Mouse (Mus musculus): ENCODE measurements around the gene Zfp182.

Zfp182 gene

DNA sequence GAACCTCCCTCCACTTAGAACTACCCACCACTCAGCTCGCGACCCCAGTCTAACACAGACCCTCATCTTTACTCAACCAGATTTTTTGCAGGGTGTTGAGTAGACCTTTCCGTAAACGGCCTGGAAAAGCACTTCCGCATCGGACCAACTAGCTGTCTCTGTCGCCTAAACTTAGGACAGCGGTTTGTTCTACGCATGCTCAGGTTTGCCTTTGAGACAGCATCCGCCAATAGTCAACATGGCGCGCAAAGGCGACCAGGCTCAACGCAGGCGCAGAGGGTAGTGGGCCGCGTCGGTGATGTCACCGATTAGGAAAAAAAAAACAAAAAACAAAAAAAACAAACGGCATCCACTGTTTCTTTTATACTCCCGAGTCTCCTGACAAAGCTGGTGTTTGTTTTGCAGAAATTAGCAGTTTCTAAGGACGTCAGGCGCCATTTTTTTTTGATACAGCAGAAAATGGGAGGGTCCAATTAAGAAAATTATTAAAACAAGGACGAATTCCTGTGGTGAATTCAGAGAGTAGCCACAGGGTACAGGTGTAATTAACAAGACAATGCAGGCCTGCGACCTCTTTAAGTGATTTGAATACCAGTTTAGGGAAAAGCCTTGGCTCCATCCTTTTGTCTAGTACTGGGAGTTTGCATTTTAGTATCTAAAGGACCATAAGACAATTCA, at the start of gene Zfp182:
Gene Zfp182, minus strand, starts transcription at position 451 of the 678 bp plus-strand sequence.
- in situ Hi-C loops (cut with MboI; ENCODE audit: low sequenced_read_pairs): no loop called here

DNA sequence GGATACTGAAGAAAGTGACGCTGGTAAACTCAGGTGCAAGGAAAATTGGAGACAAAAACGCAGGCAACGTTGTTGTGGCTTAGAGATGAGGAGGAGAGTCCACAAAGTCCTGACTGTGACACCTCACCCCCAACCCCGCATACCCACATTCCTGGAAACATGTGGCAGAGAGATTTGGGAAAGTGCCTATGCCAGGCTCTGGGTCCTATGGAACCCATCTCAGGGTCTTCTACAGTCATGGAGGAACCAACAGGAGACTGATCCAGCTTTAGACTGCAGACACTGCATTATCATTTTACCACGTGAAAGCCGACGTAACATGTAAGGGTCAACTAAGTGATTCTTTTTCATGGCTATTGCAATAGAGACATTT, 27.7 kb upstream of the Zfp182 start:
- in situ Hi-C loops (cut with MboI; ENCODE audit: low sequenced_read_pairs): no loop called here

DNA sequence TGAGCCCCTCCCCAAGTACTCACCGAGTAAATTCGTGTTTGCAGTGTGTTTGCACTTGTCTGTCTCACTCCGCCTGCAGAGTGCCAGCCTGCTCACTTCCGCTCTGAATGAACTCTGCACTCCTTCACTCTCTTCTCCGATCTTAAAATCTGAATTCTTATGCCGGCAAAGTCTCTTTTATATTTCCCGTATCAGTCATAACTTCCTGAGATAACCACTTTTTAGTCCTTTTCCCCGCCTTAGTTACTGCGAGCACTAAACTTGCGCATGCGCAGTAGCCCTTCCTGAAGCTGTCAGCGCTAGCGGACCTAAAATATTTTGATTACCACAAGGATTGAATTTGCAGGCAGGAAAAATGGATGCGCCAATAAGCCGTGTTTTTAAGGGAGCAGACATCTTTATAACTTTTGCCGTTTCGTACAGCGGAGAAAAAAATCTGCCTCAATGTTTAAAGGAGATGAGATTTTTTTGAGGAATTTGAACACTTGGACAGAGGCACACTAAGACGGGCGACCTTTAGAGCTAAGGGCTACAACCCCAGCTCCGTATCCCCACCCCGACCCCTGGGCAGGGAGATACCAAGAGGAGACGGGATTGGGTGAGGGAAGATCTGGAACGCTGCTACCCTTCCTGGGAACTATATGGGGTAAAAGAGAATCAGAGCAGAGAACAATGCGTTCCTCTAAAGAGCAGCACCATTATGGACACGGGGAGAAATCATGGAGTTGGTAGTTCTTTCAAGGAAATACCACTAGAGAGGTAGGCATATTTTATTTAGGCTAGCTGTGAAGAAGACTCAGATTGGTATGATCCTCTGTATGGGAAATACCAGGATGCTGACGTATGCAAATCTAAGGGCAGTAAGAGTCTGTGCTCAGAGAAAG, 27.1 kb upstream of the Zfp182 start, which contains the start of gene Zfp300:
Gene Zfp300, minus strand, starts transcription at position 545 of the 884 bp plus-strand sequence.
- in situ Hi-C loops (cut with MboI; ENCODE audit: low sequenced_read_pairs): no loop called here

DNA sequence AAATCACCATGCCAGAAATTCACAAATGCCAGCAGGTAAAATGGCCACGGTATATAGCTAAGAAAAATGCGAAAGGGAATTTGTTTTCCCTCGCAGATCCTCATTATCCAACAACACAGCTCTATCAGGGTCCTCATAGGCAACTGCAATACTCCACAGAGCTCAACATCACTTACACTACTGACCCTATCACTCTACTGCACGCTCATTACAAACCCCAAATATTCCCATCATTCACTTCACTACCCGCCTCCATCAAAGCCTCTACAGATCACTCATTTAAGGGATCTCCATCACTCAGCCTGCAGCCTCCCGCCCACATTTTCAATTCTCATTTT, 26.5 kb upstream of the Zfp182 start:
- in situ Hi-C loops (cut with MboI; ENCODE audit: low sequenced_read_pairs): no loop called here

DNA sequence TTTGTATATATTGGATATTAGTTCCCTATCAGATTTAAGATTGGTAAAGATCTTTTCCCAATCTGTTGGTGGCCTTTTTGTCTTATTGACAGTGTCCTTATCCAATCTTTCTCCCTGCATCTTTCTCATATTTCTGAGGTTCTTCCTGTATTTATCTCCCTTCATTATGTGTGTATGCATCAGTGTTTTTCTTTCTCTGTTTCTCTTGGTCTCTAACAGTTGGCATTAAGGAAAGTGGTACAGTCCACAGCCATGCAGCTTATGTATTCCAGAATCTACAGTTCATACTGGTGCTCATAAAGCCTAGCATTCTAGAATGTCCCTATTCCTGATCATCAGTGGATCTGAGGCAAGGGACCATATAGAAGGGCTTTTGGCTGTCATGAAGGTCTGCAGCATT, 6.0 kb upstream of the Zfp182 start, which contains the start of gene Spaca5:
Gene Spaca5, plus strand, starts transcription at position 301 of the 400 bp plus-strand sequence.
- in situ Hi-C loops (cut with MboI; ENCODE audit: low sequenced_read_pairs): no loop called here

DNA sequence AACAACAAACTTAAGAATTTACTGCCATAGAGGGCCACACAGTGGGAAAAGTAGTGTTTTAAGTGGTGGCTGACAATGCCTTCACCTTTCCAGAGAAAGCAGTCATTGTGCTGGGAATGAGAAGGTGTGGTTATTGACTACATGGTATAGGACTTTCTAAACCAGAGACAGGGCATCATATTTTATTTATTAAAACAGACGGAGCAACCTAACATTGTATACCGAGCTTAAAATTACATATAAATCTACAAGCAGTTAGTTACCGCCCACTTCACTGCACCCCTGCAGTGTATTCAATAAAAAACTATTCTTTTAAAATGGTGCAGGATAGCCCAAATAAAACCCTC, 401 bp upstream of the Zfp182 start:
- in situ Hi-C loops (cut with MboI; ENCODE audit: low sequenced_read_pairs): no loop called here

DNA sequence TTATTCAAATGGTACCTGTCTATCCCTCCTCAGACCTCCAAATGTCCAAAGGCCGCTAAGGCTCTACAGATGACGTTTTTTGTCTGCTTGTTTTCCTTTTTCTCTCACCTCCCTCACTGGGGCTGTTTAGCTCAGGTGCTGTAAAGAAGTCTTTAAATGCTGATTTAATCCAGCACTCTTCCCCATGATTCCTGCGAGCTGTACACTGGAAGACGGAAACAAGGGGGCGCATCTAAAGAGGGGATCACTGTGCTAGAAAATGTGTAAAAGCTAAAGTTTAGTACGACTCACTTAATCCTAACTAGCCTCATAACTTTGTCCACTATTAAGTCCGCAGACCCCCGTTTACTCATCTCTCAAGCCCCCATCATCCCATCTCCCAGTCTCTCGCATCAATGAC, 656 bp downstream of the Zfp182 start:
- in situ Hi-C loops (cut with MboI; ENCODE audit: low sequenced_read_pairs): no loop called here

DNA sequence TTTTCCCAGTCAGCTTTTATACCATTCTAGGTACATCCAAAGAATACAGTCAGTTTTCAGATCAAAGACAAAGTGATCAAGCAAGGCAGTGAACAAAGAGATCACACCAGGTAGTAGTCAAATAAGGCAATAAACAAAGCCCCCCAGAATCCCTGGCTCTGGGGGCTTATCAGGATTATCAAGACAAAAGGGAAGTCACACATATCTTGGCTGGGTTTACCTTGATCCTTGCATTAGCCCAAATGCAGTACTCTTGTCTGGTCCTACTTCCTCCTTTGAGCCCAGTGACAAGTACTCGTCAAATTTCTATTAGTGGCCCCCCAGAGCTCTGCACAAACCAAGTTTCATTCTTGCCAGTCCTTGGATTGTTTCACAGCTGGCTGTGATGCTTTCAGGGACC, 81.2 kb downstream of the Zfp182 start:
- in situ Hi-C loops (cut with MboI; ENCODE audit: low sequenced_read_pairs): no loop called here
